Mouse (Mus musculus) MEL (cell line): ENCODE results near the gene Psme2.

ENCODE experiments used
- CTCF ChIP-seq, 3 experiments: IDR thresholded peaks in 2 of 3; conservative IDR thresholded peaks in 1 of 3; 2 replicates each; pipeline ENCODE4 v1.5.1; 2011 to 2012; ENCODE audit warnings: low read length in 3 of 3, low read depth in 2 of 3, mild to moderate bottlenecking in 2 of 3, improper control_type of control experiment in 1 of 3, inconsistent platforms in 1 of 3, mixed read lengths in 1 of 3, moderate library complexity in 1 of 3; ENCODE audit not compliant: control insufficient read depth in 1 of 3, insufficient read depth in 1 of 3, poor library complexity in 1 of 3, severe bottlenecking in 1 of 3
- JUND ChIP-seq: IDR thresholded peaks from 2 replicates; pipeline ENCODE4 v1.6.1; 2011; ENCODE audit warnings: low read depth, mild to moderate bottlenecking, improper control_type of control experiment, low read length
- POLR2A ChIP-seq, 2 experiments: IDR thresholded peaks; 2 replicates each; pipeline ENCODE4 v1.6.1; 2011 to 2012; ENCODE audit warnings: low read length in 2 of 2, mild to moderate bottlenecking in 2 of 2, control low read depth in 1 of 2, improper control_type of control experiment in 1 of 2, low read depth in 1 of 2, moderate library complexity in 1 of 2; ENCODE audit not compliant: control insufficient read depth in 1 of 2, insufficient read depth in 1 of 2, poor library complexity in 1 of 2
- POLR2AphosphoS2 ChIP-seq: IDR thresholded peaks from 2 replicates; pipeline ENCODE4 v1.6.1; 2011; ENCODE audit warnings: low read length, improper control_type of control experiment
- POLR2AphosphoS5 ChIP-seq: IDR thresholded peaks from 2 replicates; pipeline ENCODE4 v1.6.1; 2012; ENCODE audit warnings: low read depth, borderline replicate concordance, mild to moderate bottlenecking, inconsistent platforms, low read length, moderate library complexity, mixed read lengths
- USF2 ChIP-seq, 2 experiments: IDR thresholded peaks; 2 replicates each; pipeline ENCODE4 v1.6.1; 2011 to 2012; ENCODE audit warnings: improper control_type of control experiment in 2 of 2, low read length in 2 of 2, borderline replicate concordance in 1 of 2, inconsistent platforms in 1 of 2, low read depth in 1 of 2, mild to moderate bottlenecking in 1 of 2; ENCODE audit not compliant: insufficient read depth in 1 of 2

- peak in 1 of 2 experiments; percentile 40; a peak in 1 of 4 replicates for TF ChIP-seq POLR2A (IDR thresholded peaks at IDR 0.05; ENCODE audit: control insufficient read depth in 1 of 2, insufficient read depth in 1 of 2, low read depth in 1 of 2, low read length in 2 of 2, poor library complexity in 1 of 2)
- no peak for TF ChIP-seq CTCF (IDR thresholded peaks at IDR 0.05 in 2 of 3, conservative IDR thresholded peaks at IDR 0.05 in 1 of 3; ENCODE audit: control insufficient read depth in 1 of 3, insufficient read depth in 1 of 3, low read depth in 2 of 3, low read length in 3 of 3, poor library complexity in 1 of 3, severe bottlenecking in 1 of 3)
- no peak for TF ChIP-seq USF2 (IDR thresholded peaks at IDR 0.05; ENCODE audit: borderline replicate concordance in 1 of 2, insufficient read depth in 1 of 2, low read depth in 1 of 2, low read length in 2 of 2)
- TF ChIP-seq POLR2AphosphoS2, result no peak
- no peak for TF ChIP-seq POLR2AphosphoS5
- TF ChIP-seq JUND, result no peak
Observed at GRCm38 (mm10) chr14:55614565-55615178, 23.8 kb upstream of the Psme2 start.
